Mouse (Mus musculus) forebrain, postnatal 0 days (tissue): ENCODE measurements around the gene Prdm16. TPM values are rescaled to one million over a fixed set of nuclear protein-coding genes. Genes with fewer than 3 reads are reported as not detected.

Source experiments
- ATAC-seq: fragments of 200-750 bp; cut with Nextera tagmentation; 2 replicates; pipeline ENCODE4 v1.8.0; 2017; ENCODE audit warnings: mild to moderate bottlenecking, moderate library complexity
- DNase-seq: peaks from one replicate; pipeline ENCODE4 v3.0.0-alpha.2; 2015
- H3K27ac ChIP-seq: fragments of 300-500 bp; sonication (generic); 2 replicates; pipeline ENCODE4 v1.5.1; 2014; ENCODE audit warnings: low read depth, mild to moderate bottlenecking, antibody characterized with exemption, low read length, moderate library complexity, mixed read lengths
- H3K27me3 ChIP-seq: fragments of 300-500 bp; sonication (generic); 2 replicates; pipeline ENCODE4 v1.6.1; 2014; ENCODE audit warnings: mild to moderate bottlenecking, low read length, mixed read lengths; ENCODE audit not compliant: insufficient read depth
- H3K36me3 ChIP-seq: fragments of 300-500 bp; sonication (generic); 2 replicates; pipeline ENCODE4 v1.6.1; 2014; ENCODE audit warnings: mild to moderate bottlenecking, moderate library complexity; ENCODE audit not compliant: insufficient read depth
- H3K4me1 ChIP-seq: fragments of 300-500 bp; sonication (generic); 2 replicates; pipeline ENCODE4 v1.6.1; 2014; ENCODE audit warnings: antibody characterized with exemption; ENCODE audit not compliant: insufficient read depth
- H3K4me2 ChIP-seq: fragments of 300-500 bp; sonication (generic); 2 replicates; pipeline ENCODE4 v1.6.1; 2014; ENCODE audit warnings: low read depth, mild to moderate bottlenecking, moderate library complexity
- H3K4me3 ChIP-seq: fragments of 300-500 bp; sonication (generic); 2 replicates; pipeline ENCODE4 v1.5.1; 2014; ENCODE audit warnings: low read depth, low read length, mixed read lengths
- H3K9ac ChIP-seq: fragments of 300-500 bp; sonication (generic); 2 replicates; pipeline ENCODE4 v1.6.1; 2014; ENCODE audit warnings: mild to moderate bottlenecking
- H3K9me3 ChIP-seq: fragments of 300-500 bp; sonication (generic); 2 replicates; pipeline ENCODE4 v1.6.1; 2016; ENCODE audit warnings: low read length
- CTCF ChIP-seq: sonication (generic); IDR thresholded peaks from 2 replicates; pipeline ENCODE4 v1.5.1; 2016; ENCODE audit warnings: antibody characterized with exemption, control low read depth, low read depth
- WGBS: fragments of 180-500 bp; shearing (Covaris S2); extraction: QIAGEN DNeasy Blood & Tissue Kit; methylation state at CpG from one replicate; pipeline ENCODE4 v1.1.7; 2014; 5-methylcytosine and 5-hydroxymethylcytosine counted together
- polyA plus RNA-seq: library from polyadenylated mRNA; unstranded; fragments of >200 nt; fragmentation: Nextera tagmentation; extraction: Ambion mirVana; gene quantifications from 2 replicates; pipeline ENCODE4 v1.2.1, GENCODE M21; 2015
- total RNA-seq: library from RNA; depleted of rRNA; stranded (reverse); fragments of >200 nt; gene quantifications from 2 replicates; pipeline ENCODE4 v1.2.3, GENCODE M21; 2014

Prdm16 gene
- total and polyA plus RNA-seq, 2 experiments from 2014 or later, result 10.7 to 16.3 TPM

- Histone ChIP-seq H3K27ac (no peak overlapping the region), H3K4me1 (peaks cover 3% of the 10 kb centered on the region; the same call in 1 of the 2 replicates), H3K9ac (no peak overlapping the region), H3K36me3 (no peaks in the 10 kb centered on the region), H3K4me3 (no peak overlapping the region), H3K9me3 (no peaks in the 10 kb centered on the region), H3K27me3 (no peaks in the 10 kb centered on the region), H3K4me2 (no peak overlapping the region)
- DNase-seq, result no peak
- ATAC-seq, result 0 out of 2 replicates have a peak, but pooled peaks have one; percentile 29
- WGBS, result 52% methylated on average over 17 of the region's 17 CpGs
- TF ChIP-seq CTCF, result no peak
Observed at GRCm38 (mm10) chr4:154425284-154425683, 211.4 kb downstream of the Prdm16 start.

DNA sequence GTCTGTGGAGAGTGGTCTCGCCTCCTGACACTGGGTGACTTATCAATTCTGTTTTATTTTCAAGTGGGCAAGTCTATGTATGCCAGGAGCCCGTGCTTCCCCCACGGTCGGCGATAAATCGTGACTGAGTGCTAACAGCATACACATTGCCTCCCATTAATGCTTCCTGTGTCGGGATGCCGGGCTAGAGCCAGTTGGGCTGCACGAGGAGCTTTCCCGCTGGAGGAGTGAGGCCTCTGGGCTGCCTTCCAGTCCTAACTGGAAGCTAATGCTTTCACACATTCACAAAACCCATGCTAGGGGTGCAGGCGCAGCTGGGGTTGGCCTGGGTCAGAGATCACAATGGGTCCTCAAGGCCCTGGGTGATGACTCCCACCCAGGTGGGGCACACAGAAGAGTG lies 212.0 kb downstream of the Prdm16 start:
- H3K4me1 ChIP-seq, result peaks cover 3% of the 10 kb centered on the region; the same call in 1 of the 2 replicates
- 0 out of 2 replicates have a peak, but pooled peaks have one; percentile 12 for ATAC-seq
- H3K9ac ChIP-seq, result no peak overlapping the region
- no peaks in the 10 kb centered on the region for H3K36me3 ChIP-seq
- DNase-seq, result peak; percentile 44
- WGBS, result 29% methylated on average over 11 of the region's 11 CpGs
- no peaks in the 10 kb centered on the region for H3K27me3 ChIP-seq
- no peak overlapping the region for H3K4me3 ChIP-seq
- no peak overlapping the region for H3K4me2 ChIP-seq
- H3K9me3 ChIP-seq, result no peaks in the 10 kb centered on the region
- no peak for TF ChIP-seq CTCF
- no peak overlapping the region for H3K27ac ChIP-seq

DNA sequence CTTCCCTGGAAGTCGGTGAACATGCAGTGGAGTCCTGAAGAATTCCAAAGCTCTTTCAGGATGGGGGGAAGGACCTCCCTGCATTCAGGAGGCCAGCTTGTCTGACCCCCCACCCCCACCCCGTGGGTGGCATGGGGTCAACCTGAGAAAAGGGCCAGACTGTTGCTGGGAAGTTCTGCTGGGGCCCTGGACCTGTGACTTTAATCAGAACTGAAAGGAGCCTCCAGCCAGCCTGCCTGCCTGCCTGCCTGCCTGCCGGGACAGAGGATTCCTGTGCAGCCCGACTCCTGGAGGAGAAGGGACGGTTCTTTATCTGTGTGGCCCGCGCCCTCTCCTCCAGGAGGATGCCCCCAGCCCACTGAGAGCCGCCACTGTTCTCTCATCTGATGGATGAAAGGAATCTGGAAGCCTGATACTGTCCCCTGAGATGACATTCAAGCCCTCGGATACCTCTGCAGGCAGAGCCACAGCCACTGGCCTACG lies 214.2 kb downstream of the Prdm16 start:
- H3K9me3 ChIP-seq, result no peaks in the 10 kb centered on the region
- TF ChIP-seq CTCF, result no peak
- H3K27ac ChIP-seq, result no peak overlapping the region
- peaks cover 3% of the 10 kb centered on the region; the same call in 1 of the 2 replicates for H3K4me1 ChIP-seq
- no peak overlapping the region for H3K9ac ChIP-seq
- H3K4me3 ChIP-seq, result no peak overlapping the region
- H3K27me3 ChIP-seq, result no peaks in the 10 kb centered on the region
- DNase-seq, result no peak
- no peak overlapping the region for H3K4me2 ChIP-seq
- 17% methylated on average over 10 of the region's 10 CpGs for WGBS
- no peak for ATAC-seq
- no peaks in the 10 kb centered on the region for H3K36me3 ChIP-seq

DNA sequence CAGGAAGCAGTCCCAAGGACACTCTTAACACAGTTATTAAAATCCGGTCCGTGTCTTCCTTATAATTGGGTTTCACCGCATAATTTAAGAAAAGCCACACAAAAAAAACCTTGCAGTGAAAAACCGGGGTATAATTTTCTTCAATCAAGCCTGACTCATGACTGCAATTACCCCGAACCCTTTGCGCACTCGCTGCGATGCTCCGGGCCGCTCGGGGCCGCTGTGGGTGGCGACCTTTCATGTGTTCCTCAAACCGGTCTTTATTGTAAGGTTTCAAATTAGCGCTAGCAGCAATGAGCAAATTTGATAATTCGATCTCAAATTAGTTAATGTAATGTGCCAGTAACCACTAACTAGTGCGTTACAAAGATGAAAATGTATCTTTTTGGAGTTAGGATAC lies 215.9 kb downstream of the Prdm16 start:
- H3K4me2 ChIP-seq, result no peak overlapping the region
- TF ChIP-seq CTCF, result no peak
- DNase-seq (no peak), ATAC-seq (no peak)
- H3K4me3 ChIP-seq, result no peak overlapping the region
- peaks cover 3% of the 10 kb centered on the region; the same call in 1 of the 2 replicates for H3K4me1 ChIP-seq
- no peak overlapping the region for H3K27ac ChIP-seq
- no peaks in the 10 kb centered on the region for H3K9me3 ChIP-seq
- H3K36me3 ChIP-seq, result no peaks in the 10 kb centered on the region
- H3K27me3 ChIP-seq, result no peaks in the 10 kb centered on the region
- WGBS, result 57% methylated on average over 17 of the region's 17 CpGs
- no peak overlapping the region for H3K9ac ChIP-seq

- ATAC-seq (peak; percentile 23; the same call in 1 of the 2 replicates), DNase-seq (peak; percentile 60)
- 38% methylated on average over 4 of the region's 4 CpGs for WGBS
- no peaks in the 10 kb centered on the region for H3K9me3 ChIP-seq
- no peak overlapping the region for H3K4me3 ChIP-seq
- no peaks in the 10 kb centered on the region for H3K36me3 ChIP-seq
- H3K27ac ChIP-seq, result no peak overlapping the region
- H3K4me2 ChIP-seq, result no peak overlapping the region
- H3K27me3 ChIP-seq, result no peaks in the 10 kb centered on the region
- no peak for TF ChIP-seq CTCF
- no peak overlapping the region for H3K9ac ChIP-seq
- peaks cover 3% of the 10 kb centered on the region; the same call in 1 of the 2 replicates for H3K4me1 ChIP-seq
Observed at GRCm38 (mm10) chr4:154419766-154420165, 216.9 kb downstream of the Prdm16 start.

GRCm38 (mm10) chr4:154418993-154419392 lies 217.7 kb downstream of the Prdm16 start:
- WGBS, result 34% methylated on average over 2 of the region's 2 CpGs
- H3K27me3 ChIP-seq, result no peaks in the 10 kb centered on the region
- ATAC-seq, result no peak
- TF ChIP-seq CTCF, result peak; percentile 65
- H3K9ac ChIP-seq, result no peak overlapping the region
- H3K4me2 ChIP-seq, result no peak overlapping the region
- H3K4me1 ChIP-seq, result peaks cover 3% of the 10 kb centered on the region; the same call in 1 of the 2 replicates
- no peak overlapping the region for H3K27ac ChIP-seq
- H3K9me3 ChIP-seq, result no peaks in the 10 kb centered on the region
- no peak for DNase-seq
- H3K4me3 ChIP-seq, result no peak overlapping the region
- no peaks in the 10 kb centered on the region for H3K36me3 ChIP-seq

DNA sequence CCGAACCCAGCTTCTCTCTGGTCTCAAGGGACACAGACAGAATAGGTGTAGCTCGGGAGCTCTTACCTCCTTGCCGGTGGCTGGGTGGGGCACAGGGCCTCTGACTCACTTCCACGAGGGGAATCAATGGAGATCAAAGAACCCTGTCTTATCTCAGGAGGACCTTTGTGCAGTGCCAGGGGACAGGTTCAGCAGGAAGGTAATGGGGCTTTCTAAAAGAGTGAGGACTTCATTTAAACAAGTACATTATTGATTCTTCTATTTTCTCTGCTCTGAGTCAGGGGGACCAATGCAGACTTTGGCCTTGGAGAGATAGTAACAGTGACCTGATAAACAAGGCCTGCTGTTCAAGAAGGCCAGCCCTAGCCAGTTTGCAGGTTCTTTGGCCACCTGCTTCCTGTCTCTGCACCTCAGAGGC lies 218.3 kb downstream of the Prdm16 start:
- no peaks in the 10 kb centered on the region for H3K9me3 ChIP-seq
- H3K27ac ChIP-seq, result no peak overlapping the region
- no peaks in the 10 kb centered on the region for H3K27me3 ChIP-seq
- ATAC-seq (no peak), DNase-seq (no peak)
- no peaks in the 10 kb centered on the region for H3K4me1 ChIP-seq
- no peaks in the 10 kb centered on the region for H3K36me3 ChIP-seq
- no peak overlapping the region for H3K4me3 ChIP-seq
- 74% methylated on average over 4 of the region's 4 CpGs for WGBS
- no peak overlapping the region for H3K4me2 ChIP-seq
- no peak for TF ChIP-seq CTCF
- no peak overlapping the region for H3K9ac ChIP-seq
